Mouse (Mus musculus): ENCODE measurements around the gene Tacr2. TPM values are rescaled to one million over a fixed set of nuclear protein-coding genes. Genes with fewer than 3 reads are reported as not detected.

Tacr2 gene
- total and polyA plus RNA-seq, 3 experiments, result 0.06 TPM; not detected in 2

- peaks cover 53% of the 10 kb centered on the region for H3K79me2 ChIP-seq (ENCODE audit: control insufficient read depth, insufficient read depth, low read length, poor library complexity)
- no peaks in the 10 kb centered on the region for H3K27me3 ChIP-seq (ENCODE audit: control insufficient read depth in 1 of 2, insufficient read depth in 2 of 2, low read length in 2 of 2)
- TF ChIP-seq USF1 (IDR thresholded peaks at IDR 0.05; ENCODE audit: low read depth, low read length) (no peak), CHD2 (IDR thresholded peaks at IDR 0.05; ENCODE audit: low read length) (peak; percentile 50; the same call in 1 of the 2 replicates), ETS1 (IDR thresholded peaks at IDR 0.05; ENCODE audit: low read depth, low read length) (peak; percentile 88), NRF1 (IDR thresholded peaks at IDR 0.05; ENCODE audit: insufficient read depth, low read depth, low read length, poor library complexity, severe bottlenecking) (no peak), RCOR1 (IDR thresholded peaks at IDR 0.05; ENCODE audit: low read depth, low read length) (peak; percentile 67), JUND (IDR thresholded peaks at IDR 0.05; ENCODE audit: low read depth, low read length) (peak; percentile 90), ZNF384 (IDR thresholded peaks at IDR 0.05; ENCODE audit: low read depth, low read length) (peak; percentile 95), BHLHE40 (IDR thresholded peaks at IDR 0.05; ENCODE audit: borderline replicate concordance, low read depth, low read length) (peak; percentile 77), MAZ (IDR thresholded peaks at IDR 0.05; ENCODE audit: low read depth, low read length) (peak; percentile 97), POLR2A (IDR thresholded peaks at IDR 0.05; ENCODE audit: control insufficient read depth in 1 of 2, insufficient read depth in 1 of 2, low read depth in 1 of 2, low read length in 2 of 2, poor library complexity in 1 of 2) (peak in 1 of 2 experiments; percentile 34; a peak in 1 of 4 replicates), MYB (IDR thresholded peaks at IDR 0.05; ENCODE audit: low read depth, low read length) (peak; percentile 89), GABPA (IDR thresholded peaks at IDR 0.05; ENCODE audit: low read depth, low read length) (peak; percentile 65; the same call in 1 of the 2 replicates), MXI1 (IDR thresholded peaks at IDR 0.05; ENCODE audit: low read depth, low read length) (peak; percentile 46; the same call in 1 of the 2 replicates), ZMIZ1 (IDR thresholded peaks at IDR 0.05; ENCODE audit: low read depth, low read length) (0 out of 2 replicates have a peak, but pooled peaks have one; percentile 37), MYC (IDR thresholded peaks at IDR 0.05; ENCODE audit: low read depth, low read length) (peak; percentile 51; the same call in 1 of the 2 replicates), EP300 (IDR thresholded peaks at IDR 0.05; ENCODE audit: low read depth in 1 of 2, low read length in 2 of 2) (peak; percentile 88 to 95), SIN3A (IDR thresholded peaks at IDR 0.05; ENCODE audit: low read length) (peak; percentile 84), MAX (IDR thresholded peaks at IDR 0.05; ENCODE audit: low read length) (no peak; the same call in 1 of the 2 replicates), GATA1 (IDR thresholded peaks at IDR 0.05; ENCODE audit: low read depth, low read length) (peak; percentile 82), MAFK (IDR thresholded peaks at IDR 0.05; ENCODE audit: borderline replicate concordance, low read depth, low read length) (peak; percentile 33; the same call in 1 of the 2 replicates), ZC3H11A (IDR thresholded peaks at IDR 0.05; ENCODE audit: low read depth, low read length) (no peak), TCF12 (IDR thresholded peaks at IDR 0.05; ENCODE audit: low read depth, low read length) (peak; percentile 82), SMC3 (IDR thresholded peaks at IDR 0.05; ENCODE audit: low read depth, low read length) (no peak)
- peaks cover 35 to 58% of the 10 kb centered on the region in 2 experiments for H3K4me1 ChIP-seq (ENCODE audit: control insufficient read depth in 1 of 2, insufficient read depth in 2 of 2, low read length in 2 of 2)
- peaks cover 53 to 60% of the 10 kb centered on the region in 2 experiments for H3K36me3 ChIP-seq (ENCODE audit: control insufficient read depth in 1 of 2, insufficient read depth in 2 of 2, low read length in 2 of 2)
- no peaks in the 10 kb centered on the region for H3K9me3 ChIP-seq (replicated peaks; ENCODE audit: insufficient read depth, low read length)
- DNase-seq (ENCODE audit: low read depth, low spot score), result peak; percentile 89
- peak overlapping the region; percentile 51 for H3K9ac ChIP-seq (ENCODE audit: control insufficient read depth, low read depth, low read length, poor library complexity, severe bottlenecking)
- H3K27ac ChIP-seq (ENCODE audit: control insufficient read depth, low read depth, low read length), result peak overlapping the region; percentile 85
- H3K4me3 ChIP-seq (ENCODE audit: control insufficient read depth in 1 of 2, insufficient read depth in 1 of 2, low read depth in 2 of 2, low read length in 2 of 2), result no peak overlapping the region
Measured at GRCm38 (mm10) chr10:62313140-62313539, 60.9 kb downstream of the Tacr2 start.

Measured in MEL (cell line).